Mouse (Mus musculus): ENCODE measurements around the gene Mlh1.

Gene Mlh1

GRCm38 (mm10) chr9:111285676-111286075 lies 14.1 kb upstream of the Mlh1 start:
- no peak for DNase-seq (ENCODE audit: low spot score)

- DNase-seq (ENCODE audit: low spot score) = no peak
Measured at GRCm38 (mm10) chr9:111285061-111285460, 13.5 kb upstream of the Mlh1 start.

DNA sequence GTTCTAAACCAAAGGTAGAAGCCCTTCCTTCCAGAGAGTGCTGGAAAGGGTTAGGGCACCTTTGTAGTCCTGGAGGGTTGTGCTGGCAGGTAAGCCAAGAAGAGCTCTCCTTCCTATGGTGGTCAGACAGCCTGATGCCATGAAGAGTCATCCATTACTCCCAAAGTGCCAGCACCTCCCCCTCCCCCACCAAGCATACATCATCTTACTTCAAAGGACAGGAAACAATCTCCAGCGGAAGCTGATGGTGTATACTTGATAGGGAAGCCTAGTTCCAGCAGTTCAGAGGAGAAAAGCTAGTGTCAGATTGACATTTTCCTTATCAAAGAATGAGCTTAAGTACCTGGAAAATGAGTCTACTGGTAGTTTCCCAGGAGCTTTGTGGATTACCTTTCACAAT lies 3.6 kb upstream of the Mlh1 start:
- DNase-seq (ENCODE audit: low spot score) = no peak

GRCm38 (mm10) chr9:111273958-111274357 lies 2.4 kb upstream of the Mlh1 start:
- no peak for DNase-seq (ENCODE audit: low spot score)

- no peak for DNase-seq (ENCODE audit: low spot score)
Measured at GRCm38 (mm10) chr9:111272996-111273785, 1.6 kb upstream of the Mlh1 start.

- no peak for DNase-seq (ENCODE audit: low spot score)
Measured at GRCm38 (mm10) chr9:111272356-111272755, 765 bp upstream of the Mlh1 start.

DNA sequence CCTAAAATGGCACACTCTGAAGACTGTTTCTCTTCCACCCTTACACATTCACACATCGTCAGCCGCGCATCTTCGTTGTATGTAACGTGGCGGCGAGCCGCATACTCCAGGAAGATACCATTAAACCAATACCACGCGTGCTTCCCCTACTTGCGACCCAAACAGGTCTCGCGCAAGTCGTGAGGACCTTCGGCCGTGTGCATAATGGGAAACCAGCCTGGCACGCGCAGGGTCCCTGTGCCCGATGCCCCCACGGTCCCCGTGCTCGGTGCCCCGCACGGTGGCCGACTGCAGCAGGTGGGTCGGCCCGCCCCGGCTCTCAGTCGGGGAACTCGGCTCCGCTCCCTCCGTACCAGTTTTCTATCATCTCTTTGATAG lies 546 bp downstream of the Mlh1 start:
- no peak for DNase-seq (ENCODE audit: low spot score)

- DNase-seq (ENCODE audit: low spot score) = no peak
Measured at GRCm38 (mm10) chr9:111270606-111271005, 985 bp downstream of the Mlh1 start.

DNA sequence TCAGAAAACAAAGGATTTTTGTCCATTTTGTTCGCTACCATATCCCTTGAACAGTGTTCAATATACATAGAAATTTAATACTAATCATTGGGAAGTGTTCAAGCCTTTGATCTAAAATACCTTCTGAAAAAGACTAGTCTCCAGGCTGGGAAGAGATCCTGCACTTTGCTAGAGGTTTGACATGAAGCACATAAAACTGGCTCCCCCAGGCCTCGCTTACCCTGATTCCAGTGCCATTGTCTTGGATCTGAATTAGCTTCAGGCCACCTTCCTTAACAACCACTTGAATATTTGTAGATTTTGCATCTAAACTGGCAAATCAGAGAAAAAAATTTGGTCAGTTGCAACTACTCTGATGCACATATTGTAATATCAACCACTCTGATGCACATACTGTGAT lies 3.6 kb downstream of the Mlh1 start:
- DNase-seq (ENCODE audit: low spot score) = no peak

DNA sequence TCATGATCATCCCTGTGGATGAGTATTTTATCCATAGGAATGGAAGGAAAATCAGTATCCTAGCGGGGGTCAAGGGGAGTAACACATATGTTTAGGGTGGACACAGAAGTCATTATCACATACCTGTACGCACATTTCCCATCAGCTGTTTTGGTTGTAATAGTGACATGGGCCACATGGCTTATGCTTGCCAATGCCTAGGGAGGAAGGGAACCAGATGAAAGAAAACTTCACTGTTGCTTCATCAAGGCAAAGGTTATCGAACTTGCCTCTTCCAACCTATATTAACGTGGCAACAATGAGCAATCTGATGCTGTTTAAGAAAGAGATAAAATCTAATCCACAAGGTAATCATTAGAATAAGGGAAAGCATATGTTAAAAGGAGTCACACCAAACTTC lies 10.2 kb downstream of the Mlh1 start:
- no peak for DNase-seq (ENCODE audit: low spot score)

DNA sequence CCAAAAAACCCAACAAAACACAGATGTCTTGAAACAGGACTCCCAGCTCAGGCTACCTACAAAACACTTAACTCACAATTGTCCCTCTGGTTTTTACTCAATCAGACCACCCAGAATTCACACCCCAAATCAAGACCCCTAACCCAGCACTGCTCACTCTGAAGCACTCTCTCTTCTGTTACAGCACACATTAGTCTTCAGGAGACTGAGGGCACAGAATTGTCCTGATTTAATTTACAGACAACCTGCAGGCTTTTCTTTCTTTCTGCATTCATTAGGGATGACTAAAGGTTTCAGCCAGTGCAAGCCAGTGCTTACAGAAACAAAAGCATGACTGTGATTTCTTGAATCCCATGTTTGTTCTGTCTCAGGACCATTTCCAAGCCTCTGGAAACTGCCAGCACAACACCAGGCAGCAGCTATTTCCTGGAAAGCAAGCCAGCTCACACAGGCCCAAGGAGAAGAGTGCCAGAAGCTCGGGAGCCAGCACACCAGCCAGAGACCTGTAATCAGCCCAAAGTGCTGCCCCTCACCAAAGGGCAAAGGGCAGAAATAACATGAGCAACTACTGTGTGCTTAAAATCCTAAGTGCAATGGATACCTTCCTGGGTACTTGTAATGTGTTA lies 11.1 kb downstream of the Mlh1 start:
- DNase-seq (ENCODE audit: low spot score) = no peak

- no peak for DNase-seq (ENCODE audit: low spot score)
Measured at GRCm38 (mm10) chr9:111252161-111252869, 19.3 kb downstream of the Mlh1 start.

GRCm38 (mm10) chr9:111247682-111248246 lies 23.8 kb downstream of the Mlh1 start:
- no peak for DNase-seq (ENCODE audit: low spot score)

DNA sequence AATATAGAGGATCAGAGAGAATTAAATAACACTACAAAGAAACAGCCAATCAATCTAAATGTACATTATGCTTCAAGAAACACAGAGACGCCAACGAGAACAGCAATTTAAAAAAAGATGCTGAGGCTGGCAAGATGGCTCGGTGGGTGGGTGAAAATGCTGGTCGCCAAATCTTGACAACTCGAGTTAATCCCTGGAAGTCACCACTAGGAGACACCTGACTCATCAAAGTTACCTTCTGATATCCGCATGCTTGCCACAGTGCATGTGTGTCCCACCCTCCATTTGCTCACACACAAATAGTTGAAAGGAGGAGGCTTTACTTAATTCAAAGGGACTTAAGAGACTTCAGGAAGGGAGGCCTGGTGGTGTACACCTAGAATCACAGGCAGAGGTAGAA lies 26.0 kb downstream of the Mlh1 start:
- DNase-seq (ENCODE audit: low spot score) = no peak

DNA sequence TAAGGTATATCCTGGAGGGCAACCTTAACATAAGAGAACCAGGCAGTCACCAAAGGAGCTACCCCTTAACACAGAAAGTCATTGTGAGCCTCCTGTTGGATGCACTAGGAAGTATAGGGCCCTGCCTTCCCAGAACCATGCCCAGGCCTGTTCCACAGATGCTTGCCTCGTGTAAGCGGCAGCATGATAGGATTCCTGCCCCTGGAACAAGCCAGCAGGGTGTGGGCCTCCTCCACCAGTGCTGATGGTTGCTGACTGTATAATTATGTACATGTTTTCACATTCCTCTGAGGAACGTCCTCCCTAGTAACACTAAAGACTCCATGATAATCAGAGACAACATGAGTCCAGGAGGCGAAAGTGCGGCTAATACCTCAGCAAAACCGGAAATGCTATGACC lies 28.2 kb downstream of the Mlh1 start:
- no peak for DNase-seq (ENCODE audit: low spot score)

DNA sequence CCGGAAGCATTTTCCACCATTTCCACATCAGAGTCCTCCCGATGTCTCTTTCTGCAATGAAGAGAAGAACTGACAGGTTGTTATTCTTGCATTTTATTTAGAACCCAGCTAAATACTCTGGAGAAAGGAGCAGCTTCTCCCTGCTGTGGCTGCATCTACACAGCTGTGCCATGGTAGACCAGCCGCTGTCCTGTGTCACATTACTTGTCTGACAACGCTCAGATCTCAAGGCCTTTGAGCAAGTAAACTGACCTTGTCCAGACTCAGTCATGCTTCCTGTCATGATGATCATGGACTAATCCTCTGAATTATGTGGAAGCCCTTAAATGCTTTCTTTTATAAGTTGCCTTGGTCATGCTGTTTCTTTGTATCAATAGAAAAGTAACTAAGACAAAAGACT lies 31.8 kb downstream of the Mlh1 start:
- DNase-seq (ENCODE audit: low spot score) = no peak

DNA sequence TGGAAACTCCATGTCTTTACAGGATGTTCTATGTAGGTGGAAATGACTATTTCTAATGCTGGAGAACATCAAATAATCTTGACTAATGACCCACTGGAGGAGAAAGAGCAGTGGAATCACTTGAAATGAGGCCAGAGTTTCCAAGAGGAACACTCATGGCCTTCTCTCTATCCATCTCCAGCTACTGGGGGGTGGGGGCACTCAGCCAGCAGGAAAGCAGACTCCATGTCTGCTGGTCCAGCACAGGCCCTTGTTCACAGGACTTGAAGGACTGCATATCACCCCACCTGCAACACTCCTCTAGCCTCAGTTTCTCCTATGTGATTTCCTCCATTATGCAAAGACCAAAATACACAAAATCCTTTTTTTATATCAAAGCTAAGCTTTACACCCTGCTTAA lies 33.9 kb downstream of the Mlh1 start:
- DNase-seq (ENCODE audit: low spot score) = no peak

DNA sequence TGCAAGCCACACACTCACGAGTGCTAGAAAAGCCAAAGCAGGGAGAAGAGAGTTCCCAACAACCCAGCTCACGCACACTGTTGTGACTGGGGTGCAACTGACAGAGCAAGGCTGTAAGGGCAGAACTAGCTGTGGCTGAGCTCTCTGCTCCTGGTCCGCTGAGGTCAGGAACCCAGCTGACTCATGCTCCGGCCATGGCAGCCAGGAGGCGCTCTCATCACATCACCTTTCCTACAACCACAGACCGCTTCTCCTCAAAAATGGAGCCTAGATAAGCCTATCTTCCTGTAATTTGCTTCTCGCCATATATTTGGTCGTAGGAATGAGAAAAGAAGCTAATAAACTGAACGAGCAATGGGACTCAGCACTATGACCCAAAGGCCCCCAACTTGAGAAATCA lies 36.9 kb downstream of the Mlh1 start:
- no peak for DNase-seq (ENCODE audit: low spot score)

GRCm38 (mm10) chr9:111228446-111228845 lies 43.1 kb downstream of the Mlh1 start:
- no peak for DNase-seq (ENCODE audit: low spot score)

GRCm38 (mm10) chr9:111223406-111223805 lies 48.2 kb downstream of the Mlh1 start:
- no peak for DNase-seq (ENCODE audit: low spot score)

DNA sequence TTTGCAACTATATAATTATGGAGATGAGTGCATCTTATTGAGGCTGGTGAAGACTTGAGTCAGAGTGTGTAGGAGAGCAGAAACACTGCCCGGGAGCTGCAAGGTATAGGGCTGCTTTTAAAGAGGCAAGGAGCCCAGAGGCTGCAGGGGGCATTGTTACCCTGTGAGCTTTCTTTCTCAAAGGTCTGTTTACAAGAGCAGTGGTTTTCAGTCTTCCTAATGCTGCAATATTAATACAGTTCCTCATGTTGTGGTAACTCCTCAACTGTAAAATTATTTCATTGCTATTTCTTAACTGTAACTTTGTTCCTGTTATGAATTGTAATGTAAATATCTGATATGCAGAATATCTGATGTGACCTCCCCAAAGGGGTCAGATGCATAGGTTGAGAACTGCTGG lies 50.0 kb downstream of the Mlh1 start:
- no peak for DNase-seq (ENCODE audit: low spot score)

DNA sequence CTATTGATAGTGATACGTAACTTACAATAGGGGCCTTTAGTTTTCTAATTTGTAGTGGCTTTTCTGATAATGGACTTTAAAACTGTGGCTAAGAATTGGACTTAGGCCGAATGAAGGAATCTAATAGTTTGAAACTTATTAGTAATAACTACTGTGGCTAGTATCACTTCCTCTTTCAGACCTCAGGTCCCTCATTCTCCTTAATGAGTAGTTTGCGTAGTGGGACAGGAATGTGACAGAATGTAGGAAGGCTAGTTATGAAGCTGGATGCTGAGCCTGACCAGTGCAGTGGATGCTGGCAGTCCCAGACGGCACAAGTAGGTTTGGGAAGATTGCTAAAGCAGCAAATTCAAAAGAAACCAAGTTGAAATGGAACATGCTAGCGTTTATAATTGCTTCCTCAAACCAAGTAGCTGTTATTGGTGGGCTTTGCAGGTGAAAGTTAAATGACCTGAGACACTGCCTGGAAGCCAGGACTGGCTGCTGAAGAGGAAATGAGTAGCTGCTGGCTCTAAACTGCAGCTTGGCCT lies 51.0 kb downstream of the Mlh1 start:
- DNase-seq (ENCODE audit: low spot score) = no peak

DNA sequence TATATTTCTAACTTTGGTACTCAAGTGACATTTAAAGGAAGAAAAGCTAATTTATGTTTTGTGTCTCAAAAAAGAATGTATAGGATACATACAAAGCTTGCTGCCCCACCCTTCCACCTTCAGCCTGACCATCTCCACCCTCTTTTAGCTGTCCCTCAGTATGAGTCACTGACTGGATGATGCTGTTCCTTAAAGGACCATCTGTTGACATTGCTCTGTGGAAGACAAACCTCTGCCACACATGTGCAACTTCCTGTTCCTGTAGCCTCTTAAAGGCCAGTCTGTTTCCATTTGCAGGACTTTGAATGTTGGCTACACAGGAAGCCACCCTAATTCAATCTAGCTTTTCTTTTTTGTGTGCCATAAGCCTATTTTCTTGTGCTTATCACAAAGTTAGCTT lies 55.2 kb downstream of the Mlh1 start:
- DNase-seq (ENCODE audit: low spot score) = no peak
